ENCODE assay signal across 9 mouse cellular contexts in the genomic region with DNA sequence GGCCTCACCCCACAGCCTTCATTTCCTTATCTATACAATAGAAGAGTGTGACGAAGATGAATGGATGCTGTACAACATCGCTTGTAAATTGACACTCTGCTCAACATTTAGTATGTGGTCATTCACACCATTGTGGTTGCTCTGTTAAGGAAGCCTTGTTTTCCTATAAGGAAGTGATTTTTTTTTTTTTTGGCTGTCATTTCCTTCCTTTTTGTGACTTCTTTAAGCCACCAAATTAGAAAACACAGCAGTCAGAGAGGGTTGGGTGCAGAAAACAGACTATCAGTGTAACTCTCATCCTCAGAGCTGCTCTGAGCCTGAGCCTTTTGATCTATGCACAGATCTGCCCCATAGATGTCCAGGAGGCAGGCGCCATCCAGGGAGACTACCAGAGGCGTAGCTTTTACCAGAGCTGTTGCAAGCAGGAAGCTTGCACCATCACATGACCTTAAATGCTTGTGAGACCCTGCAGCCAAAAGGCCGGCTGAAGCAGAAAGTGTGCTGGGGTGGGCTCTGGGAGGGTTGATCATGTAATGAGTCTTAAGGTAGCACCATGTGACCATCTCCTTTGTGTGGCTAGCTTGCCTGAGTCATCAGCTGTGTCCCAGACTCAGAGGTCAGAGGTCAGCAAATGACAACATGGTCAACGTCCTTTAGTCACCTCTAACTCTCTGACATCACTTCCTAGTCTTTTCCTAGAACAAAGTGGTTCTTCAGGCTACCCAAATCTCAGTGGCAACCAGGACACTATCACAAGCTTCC. TPM values are rescaled to one million over a fixed set of nuclear protein-coding genes. Genes with fewer than 3 reads are reported as not detected.
A peak's percentile ranks its signal among the peaks of the same experiment; 100 is the strongest.
DNase-seq lines count a peak whose midpoint lies in the region; ATAC-seq and TF ChIP-seq lines count a peak whose summit lies in the region.
"Had no signal": no experiment of that assay in that cellular context is flagged by ENCODE, and none has a peak within 500 bp of the region (broad histone marks: within the 10 kb centered on the region; RNA-seq: fewer than 3 reads in every experiment).

No protein-coding gene starts in this region.

- no peak for DNase-seq in gastrocnemius, adult 2 months
- DNase-seq in gastrocnemius, postnatal 14 days = no peak
- DNase-seq in midbrain, embryonic 11.5 days (ENCODE audit: low spot score, missing footprints) = peak; percentile 49
- DNase-seq in heart, postnatal 0 days (ENCODE audit: low spot score) = peak; percentile 52
- peak; percentile 65 for DNase-seq in splenic B cell, adult 2 months (ENCODE audit: low read depth, low spot score)
- no peak for DNase-seq in lung, postnatal 10 days
- DNase-seq: cerebellum, adult 9-10 months had no signal

- peak overlapping the region; percentile 60; the same call in 1 of the 2 replicates for H3K27ac ChIP-seq in gastrocnemius, adult 2 months
- H3K27ac ChIP-seq in midbrain, embryonic 11.5 days (ENCODE audit: low read depth, low read length) = no peak overlapping the region
- H3K27ac ChIP-seq in midbrain, embryonic 13.5 days = no peak overlapping the region
- peak overlapping the region; percentile 84 for H3K27ac ChIP-seq in heart, postnatal 0 days (ENCODE audit: low read depth)
- no peak overlapping the region for H3K27ac ChIP-seq in forebrain, embryonic 15.5 days (replicated peaks)

- 0 out of 2 replicates have a peak, but pooled peaks have one; percentile 22 for TF ChIP-seq EP300 in heart, postnatal 0 days (IDR thresholded peaks at IDR 0.05; ENCODE audit: low read depth)

- H3K9ac ChIP-seq in midbrain, embryonic 11.5 days (ENCODE audit: low read length) = no peak overlapping the region
- no peak overlapping the region for H3K9ac ChIP-seq in midbrain, embryonic 13.5 days (replicated peaks)
- H3K9ac ChIP-seq in heart, postnatal 0 days (replicated peaks; ENCODE audit: low read depth, low read length) = no peak overlapping the region
- no peak overlapping the region for H3K9ac ChIP-seq in forebrain, embryonic 15.5 days (replicated peaks)

- no peak overlapping the region for H3K4me2 ChIP-seq in midbrain, embryonic 11.5 days
- no peak overlapping the region for H3K4me2 ChIP-seq in midbrain, embryonic 13.5 days (replicated peaks)
- no peak overlapping the region for H3K4me2 ChIP-seq in heart, postnatal 0 days (ENCODE audit: low read depth, low read length)
- no peak overlapping the region for H3K4me2 ChIP-seq in forebrain, embryonic 15.5 days (replicated peaks)

- no peaks in the 10 kb centered on the region for H3K9me3 ChIP-seq in midbrain, embryonic 11.5 days (ENCODE audit: control insufficient read depth, low read length)
- no peaks in the 10 kb centered on the region for H3K9me3 ChIP-seq in midbrain, embryonic 13.5 days
- no peaks in the 10 kb centered on the region; the same call in 1 of the 2 replicates for H3K9me3 ChIP-seq in heart, postnatal 0 days (replicated peaks; ENCODE audit: control insufficient read depth, low read length)
- H3K9me3 ChIP-seq in forebrain, embryonic 15.5 days = no peaks in the 10 kb centered on the region

- no peaks in the 10 kb centered on the region for H3K4me1 ChIP-seq in midbrain, embryonic 11.5 days (ENCODE audit: control insufficient read depth, insufficient read depth, low read length)
- no peaks in the 10 kb centered on the region for H3K4me1 ChIP-seq in midbrain, embryonic 13.5 days (replicated peaks)
- peaks cover 4% of the 10 kb centered on the region; the same call in 1 of the 2 replicates for H3K4me1 ChIP-seq in heart, postnatal 0 days (ENCODE audit: control insufficient read depth, insufficient read depth)
- H3K4me1 ChIP-seq in forebrain, embryonic 15.5 days = no peaks in the 10 kb centered on the region

- WGBS in midbrain, embryonic 11.5 days = 80% methylated on average over 6 of the region's 6 CpGs
- 76% methylated on average over 6 of the region's 6 CpGs for WGBS in midbrain, embryonic 13.5 days
- WGBS in heart, postnatal 0 days = 45% methylated on average over 6 of the region's 6 CpGs
- 78% methylated on average over 6 of the region's 6 CpGs for WGBS in forebrain, embryonic 15.5 days

- H3K36me3 ChIP-seq in midbrain, embryonic 11.5 days (ENCODE audit: control insufficient read depth, insufficient read depth, low read length) = no peaks in the 10 kb centered on the region
- no peaks in the 10 kb centered on the region for H3K36me3 ChIP-seq in midbrain, embryonic 13.5 days
- 0 out of 2 replicates have a peak, but pooled peaks cover 4% of the 10 kb centered on the region for H3K36me3 ChIP-seq in heart, postnatal 0 days (replicated peaks; ENCODE audit: control insufficient read depth, insufficient read depth, low read length)
- H3K36me3 ChIP-seq in splenic B cell, adult 2 months (ENCODE audit: control insufficient read depth, insufficient read depth, low read length, poor library complexity, severe bottlenecking) = peaks cover 4% of the 10 kb centered on the region; the same call in 1 of the 2 replicates
- no peaks in the 10 kb centered on the region for H3K36me3 ChIP-seq in forebrain, embryonic 15.5 days

- H3K4me3 ChIP-seq in gastrocnemius, adult 2 months = 0 out of 2 replicates have a peak overlapping the region, but pooled peaks have one; percentile 5
- H3K4me3 ChIP-seq in midbrain, embryonic 11.5 days (ENCODE audit: low read depth, low read length) = no peak overlapping the region
- no peak overlapping the region for H3K4me3 ChIP-seq in midbrain, embryonic 13.5 days (replicated peaks)
- no peak overlapping the region for H3K4me3 ChIP-seq in heart, postnatal 0 days (ENCODE audit: low read depth, low read length)
- no peak overlapping the region for H3K4me3 ChIP-seq in forebrain, embryonic 15.5 days

- intact Hi-C loops in gastrocnemius, adult 2 months (cut with DNase I) = no loop called here
- intact Hi-C loops in gastrocnemius, postnatal 14 days (cut with DNase I; ENCODE audit: low total_unique reads) = no loop called here

- no peak for ATAC-seq in midbrain, embryonic 11.5 days (ENCODE audit: low FRiP score)
- ATAC-seq in midbrain, embryonic 13.5 days = no peak
- peak; percentile 53 for ATAC-seq in heart, postnatal 0 days (ENCODE audit: insufficient read depth, low read depth)
- ATAC-seq in forebrain, embryonic 15.5 days (replicated peaks) = no peak

- TF ChIP-seq CTCF in gastrocnemius, adult 2 months (IDR thresholded peaks at IDR 0.05) = no peak
- no peak for TF ChIP-seq CTCF in heart, postnatal 0 days (IDR thresholded peaks at IDR 0.05; ENCODE audit: low read depth)

- H3K27me3 ChIP-seq in midbrain, embryonic 11.5 days (ENCODE audit: control insufficient read depth, insufficient read depth, low read length) = no peaks in the 10 kb centered on the region
- no peaks in the 10 kb centered on the region for H3K27me3 ChIP-seq in midbrain, embryonic 13.5 days
- no peaks in the 10 kb centered on the region for H3K27me3 ChIP-seq in heart, postnatal 0 days (ENCODE audit: control insufficient read depth, insufficient read depth, low read length)
- H3K27me3 ChIP-seq in splenic B cell, adult 2 months (ENCODE audit: control insufficient read depth, insufficient read depth, low read length, poor library complexity, severe bottlenecking) = no peaks in the 10 kb centered on the region
- H3K27me3 ChIP-seq in forebrain, embryonic 15.5 days = no peaks in the 10 kb centered on the region

RNA-seq across cellular contexts. Expression of gene Zcchc2, which starts 9.2 kb away (rescaled TPM):
- total RNA-seq in gastrocnemius, adult 2 months (2021) = 10 to 100 TPM in 1 of 2 experiments, 1 to 10 TPM in 1; 6.1 to 11.4 TPM
- total RNA-seq in gastrocnemius, postnatal 14 days (2021) = 1 to 10 TPM; 5.6 to 6.5 TPM
- 1.7 and 1.8 TPM in 2 replicates for polyA plus RNA-seq in midbrain, embryonic 11.5 days (2014; fragmentation: Nextera tagmentation; extraction: Ambion mirVana)
- polyA plus RNA-seq in midbrain, embryonic 13.5 days (2015; fragmentation: Nextera tagmentation; extraction: Ambion mirVana) = 2.1 and 2.2 TPM in 2 replicates
- total RNA-seq in heart, postnatal 0 days (2014; rRNA removed; ENCODE audit: low replicate concordance) = 6.6 and 9.5 TPM in 2 replicates
- polyA plus RNA-seq in heart, postnatal 0 days (2015; fragmentation: Nextera tagmentation; extraction: Ambion mirVana) = 1.1 TPM in 2 replicates
- 1.6 and 1.8 TPM in 2 replicates for polyA plus RNA-seq in forebrain, embryonic 15.5 days (2015; fragmentation: Nextera tagmentation; extraction: Ambion mirVana)

Comparison
In these comparisons a context has a peak if more than half of its experiments do, and no peak if none do; other contexts are left out.
1. DNase-seq: peak in midbrain, embryonic 11.5 days (single experiment), heart, postnatal 0 days (single experiment) and splenic B cell, adult 2 months (single experiment); none in gastrocnemius, adult 2 months (single experiment), gastrocnemius, postnatal 14 days (single experiment) and lung, postnatal 10 days (single experiment).
2. H3K27ac ChIP-seq: peak in gastrocnemius, adult 2 months (single experiment) and heart, postnatal 0 days (single experiment); none in midbrain, embryonic 11.5 days (single experiment), midbrain, embryonic 13.5 days (single experiment) and forebrain, embryonic 15.5 days (single experiment).